Mouse (Mus musculus) erythroblast, embryonic 14.5 days (primary cell): ENCODE measurements around the gene Coq9. TPM values are rescaled to one million over a fixed set of nuclear protein-coding genes. Genes with fewer than 3 reads are reported as not detected.

Experiments
- H3K27me3 ChIP-seq: 2 replicates; pipeline ENCODE4 v1.6.1; 2012; ENCODE audit warnings: inconsistent platforms; ENCODE audit not compliant: control insufficient read depth
- H3K36me3 ChIP-seq: 2 replicates; pipeline ENCODE4 v1.6.1; 2012; ENCODE audit warnings: mild to moderate bottlenecking, inconsistent platforms; ENCODE audit not compliant: control insufficient read depth
- H3K4me1 ChIP-seq: 2 replicates; pipeline ENCODE4 v1.6.1; 2012; ENCODE audit warnings: inconsistent platforms; ENCODE audit not compliant: control insufficient read depth
- H3K4me3 ChIP-seq: replicated peaks from 2 replicates; pipeline ENCODE3; 2012; ENCODE audit warnings: moderate library complexity, mild to moderate bottlenecking, inconsistent platforms
- H3K9me3 ChIP-seq: 2 replicates; pipeline ENCODE4 v1.6.1; 2012; ENCODE audit warnings: low read length, inconsistent platforms, mixed read lengths; ENCODE audit not compliant: control insufficient read depth
- GATA1 ChIP-seq: IDR thresholded peaks from 2 replicates; pipeline ENCODE4 v1.6.1; 2012; ENCODE audit warnings: low read length, inconsistent platforms, mixed read lengths
- TAL1 ChIP-seq: IDR thresholded peaks from 3 replicates; pipeline ENCODE4 v1.6.1; 2012; ENCODE audit warnings: low read length, inconsistent platforms, mixed read lengths
- polyA plus RNA-seq: library from polyadenylated mRNA; stranded (reverse); fragments of >175 nt; gene quantifications from 2 replicates; pipeline ENCODE4 v1.2.3, GENCODE M21; 2012

Gene Coq9
- polyA plus RNA-seq, 1 experiment: 9.5 TPM

GRCm38 (mm10) chr8:94872156-94872555 is 34.0 kb downstream of the Coq9 start:
- Histone ChIP-seq H3K9me3 (no peaks in the 10 kb centered on the region; the same call in 1 of the 2 replicates), H3K4me1 (peaks cover 83% of the 10 kb centered on the region), H3K36me3 (peaks cover 70% of the 10 kb centered on the region), H3K27me3 (peaks cover 56% of the 10 kb centered on the region), H3K4me3 (no peak overlapping the region)
- TF ChIP-seq GATA1: no peak
- no peak for TF ChIP-seq TAL1

- H3K36me3 ChIP-seq: peaks cover 66% of the 10 kb centered on the region
- H3K27me3 ChIP-seq: peaks cover 56% of the 10 kb centered on the region
- no peaks in the 10 kb centered on the region; the same call in 1 of the 2 replicates for H3K9me3 ChIP-seq
- H3K4me1 ChIP-seq: peaks cover 82% of the 10 kb centered on the region
- H3K4me3 ChIP-seq: peak overlapping the region; percentile 3
- TF ChIP-seq TAL1 (no peak), GATA1 (no peak)
Observed at GRCm38 (mm10) chr8:94872576-94872975, 34.5 kb downstream of the Coq9 start.

- Histone ChIP-seq H3K9me3 (no peaks in the 10 kb centered on the region; the same call in 1 of the 2 replicates), H3K4me1 (peaks cover 79% of the 10 kb centered on the region), H3K4me3 (peak overlapping the region; percentile 70), H3K36me3 (peaks cover 48% of the 10 kb centered on the region), H3K27me3 (peaks cover 65% of the 10 kb centered on the region)
- TF ChIP-seq TAL1 (no peak), GATA1 (no peak)
Observed at GRCm38 (mm10) chr8:94874358-94874757, 36.2 kb downstream of the Coq9 start.

- H3K27me3 ChIP-seq: peaks cover 61% of the 10 kb centered on the region
- TF ChIP-seq GATA1 (0 out of 2 replicates have a peak, but pooled peaks have one; percentile 8), TAL1 (no peak)
- peaks cover 72% of the 10 kb centered on the region for H3K4me1 ChIP-seq
Observed at GRCm38 (mm10) chr8:94875096-94875870, 37.2 kb downstream of the Coq9 start.

GRCm38 (mm10) chr8:94875871-94876150 is 37.7 kb downstream of the Coq9 start:
- no peak for TF ChIP-seq TAL1
- no peak for TF ChIP-seq GATA1
- H3K4me3 ChIP-seq: peak overlapping the region; percentile 70
- H3K9me3 ChIP-seq: no peaks in the 10 kb centered on the region
- peaks cover 58% of the 10 kb centered on the region for H3K27me3 ChIP-seq
- peaks cover 66% of the 10 kb centered on the region for H3K4me1 ChIP-seq
- H3K36me3 ChIP-seq: peaks cover 34% of the 10 kb centered on the region

More at GRCm38 (mm10) chr8:94875096-94875870, 37.2 kb downstream of the Coq9 start:
- Histone ChIP-seq H3K9me3 (no peaks in the 10 kb centered on the region; the same call in 1 of the 2 replicates), H3K36me3 (peaks cover 39% of the 10 kb centered on the region), H3K4me3 (peak overlapping the region; percentile 70)

GRCm38 (mm10) chr8:94876197-94876730 is 38.1 kb downstream of the Coq9 start, which contains the start of gene Dok4:
TSS of gene Dok4 (minus strand) at chr8:94876330.
- no peaks in the 10 kb centered on the region for H3K9me3 ChIP-seq
- peak within 1 kb of the TSS; percentile 70 for H3K4me3 ChIP-seq
- H3K4me1 ChIP-seq: peaks cover 62% of the 10 kb centered on the region
- TF ChIP-seq GATA1 (no peak), TAL1 (no peak)
- peaks cover 57% of the 10 kb centered on the region for H3K27me3 ChIP-seq
- H3K36me3 ChIP-seq: peaks cover 29% of the 10 kb centered on the region

GRCm38 (mm10) chr8:94876820-94877219 is 38.7 kb downstream of the Coq9 start:
- peak overlapping the region; percentile 70 for H3K4me3 ChIP-seq
- H3K36me3 ChIP-seq: peaks cover 24% of the 10 kb centered on the region
- no peaks in the 10 kb centered on the region for H3K9me3 ChIP-seq
- H3K4me1 ChIP-seq: peaks cover 56% of the 10 kb centered on the region
- peaks cover 51% of the 10 kb centered on the region for H3K27me3 ChIP-seq
- TF ChIP-seq TAL1 (no peak), GATA1 (no peak)

GRCm38 (mm10) chr8:94880742-94881141 is 42.6 kb downstream of the Coq9 start:
- Histone ChIP-seq H3K27me3 (peaks cover 26% of the 10 kb centered on the region), H3K4me1 (peaks cover 22% of the 10 kb centered on the region), H3K9me3 (no peaks in the 10 kb centered on the region), H3K4me3 (no peak overlapping the region), H3K36me3 (no peaks in the 10 kb centered on the region)
- TF ChIP-seq TAL1: no peak
- TF ChIP-seq GATA1: no peak

- TF ChIP-seq TAL1 (no peak), GATA1 (no peak)
- no peaks in the 10 kb centered on the region for H3K9me3 ChIP-seq
- H3K36me3 ChIP-seq: no peaks in the 10 kb centered on the region
- no peak overlapping the region for H3K4me3 ChIP-seq
- peaks cover 37% of the 10 kb centered on the region for H3K4me1 ChIP-seq
- peaks cover 42% of the 10 kb centered on the region for H3K27me3 ChIP-seq
Observed at GRCm38 (mm10) chr8:94888383-94889036, 50.4 kb downstream of the Coq9 start.
